Mouse (Mus musculus) myocyte (in vitro differentiated cells): ENCODE data around the gene Ndufaf2.

ENCODE experiments used
- E2F4 ChIP-seq: IDR thresholded peaks from one replicate; pipeline ENCODE4 v1.6.1; 2011; ENCODE audit warnings: mild to moderate bottlenecking, control low read depth, moderate library complexity; ENCODE audit not compliant: insufficient read depth
- POLR2A ChIP-seq: IDR thresholded peaks from one replicate; pipeline ENCODE4 v1.6.1; 2011; ENCODE audit warnings: low read depth, mild to moderate bottlenecking, control low read depth, moderate library complexity; ENCODE audit not compliant: insufficient read length
- POLR2AphosphoS2 ChIP-seq: IDR thresholded peaks from one replicate; pipeline ENCODE4 v1.6.1; 2011; ENCODE audit warnings: low read depth, control low read depth; ENCODE audit not compliant: insufficient read length
- REST ChIP-seq: IDR thresholded peaks from one replicate; pipeline ENCODE4 v1.6.1; 2011; ENCODE audit warnings: mild to moderate bottlenecking, control low read depth, moderate library complexity; ENCODE audit not compliant: insufficient read depth, insufficient read length
- TCF12 ChIP-seq: IDR thresholded peaks from one replicate; pipeline ENCODE4 v1.6.1; 2011; ENCODE audit warnings: mild to moderate bottlenecking, control low read depth; ENCODE audit not compliant: poor library complexity, insufficient read depth, severe bottlenecking
- USF1 ChIP-seq: IDR thresholded peaks from one replicate; pipeline ENCODE4 v1.6.1; 2011; ENCODE audit warnings: low read depth, mild to moderate bottlenecking, control low read depth, moderate library complexity

- no peak for TF ChIP-seq POLR2AphosphoS2
- no peak for TF ChIP-seq POLR2A
- no peak for TF ChIP-seq USF1
- no peak for TF ChIP-seq TCF12
- no peak for TF ChIP-seq REST
- no peak for TF ChIP-seq E2F4
These were observed 74.3 kb downstream of the Ndufaf2 start for GRCm38 (mm10) chr13:108084086-108084485.
